In the genomic region with DNA sequence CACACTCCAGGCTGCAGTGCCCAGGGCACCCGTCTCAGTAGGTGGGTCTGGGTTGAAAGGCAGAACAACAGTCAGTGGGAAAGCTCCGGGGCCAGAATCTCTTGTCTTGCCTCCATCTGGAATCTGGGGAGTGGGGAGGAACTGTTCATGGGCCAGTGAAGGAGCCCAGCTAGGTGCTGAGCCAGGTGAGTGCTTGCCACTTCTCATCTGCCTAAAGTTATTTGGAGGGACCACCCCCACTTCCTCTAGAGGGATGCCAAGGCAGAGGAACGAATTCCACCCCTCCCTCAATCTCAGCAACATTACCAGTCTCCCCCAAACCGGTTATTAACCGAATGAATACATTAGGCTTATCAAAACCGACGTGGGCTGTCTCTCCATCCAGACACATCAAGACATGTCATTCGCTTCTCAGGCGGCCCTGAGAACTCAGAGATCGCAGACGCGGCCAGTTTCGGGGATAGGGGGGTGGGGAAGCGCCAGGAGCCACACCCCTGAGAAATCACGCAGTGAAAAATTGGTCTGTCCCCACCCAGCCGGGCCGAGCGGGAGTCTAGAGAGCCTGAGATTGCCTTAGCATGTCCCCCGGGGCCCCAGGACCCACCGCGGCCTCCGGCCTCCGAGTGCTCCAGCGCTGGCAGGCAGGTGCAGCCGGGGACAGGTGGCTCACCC, we compare ENCODE assay signal across 9 mouse cellular contexts. TPM values are rescaled to one million over a fixed set of nuclear protein-coding genes. Genes with fewer than 3 reads are reported as not detected.
DNase-seq lines count a peak whose midpoint lies in the region; ATAC-seq lines count a peak whose summit lies in the region.
"Had no signal": no experiment of that assay in that cellular context is flagged by ENCODE, and none has a peak within 500 bp of the region (broad histone marks: within the 10 kb centered on the region; RNA-seq: fewer than 3 reads in every experiment).

No protein-coding gene starts in this region.

- peaks cover 44% of the 10 kb centered on the region for H3K27me3 ChIP-seq in kidney, embryonic 14.5 days (ENCODE audit: control insufficient read depth, insufficient read depth, low read length)
- peaks cover 55% of the 10 kb centered on the region for H3K27me3 ChIP-seq in heart, embryonic 14.5 days (ENCODE audit: control insufficient read depth, insufficient read depth, low read length)
- peaks cover 23% of the 10 kb centered on the region for H3K27me3 ChIP-seq in lung, embryonic 16.5 days (ENCODE audit: control insufficient read depth, insufficient read depth, low read depth, low read length)

- ATAC-seq in kidney, embryonic 14.5 days (ENCODE audit: low FRiP score, low TSS enrichment) = no peak
- ATAC-seq in heart, embryonic 14.5 days (ENCODE audit: insufficient number of reproducible peaks, insufficient read depth, low FRiP score, low read depth) = no peak
- no peak for ATAC-seq in lung, embryonic 16.5 days (ENCODE audit: low read depth)

- WGBS in kidney, embryonic 14.5 days = under 1% methylated on average over 25 of the region's 25 CpGs
- WGBS in heart, embryonic 14.5 days = 8% methylated on average over 25 of the region's 25 CpGs
- WGBS in lung, embryonic 16.5 days = 2% methylated on average over 25 of the region's 25 CpGs

- H3K36me3 ChIP-seq in kidney, embryonic 14.5 days (ENCODE audit: control insufficient read depth, insufficient read depth, low read length) = no peaks in the 10 kb centered on the region
- no peaks in the 10 kb centered on the region for H3K36me3 ChIP-seq in heart, embryonic 14.5 days (ENCODE audit: control insufficient read depth, insufficient read depth, low read length)
- no peaks in the 10 kb centered on the region for H3K36me3 ChIP-seq in lung, embryonic 16.5 days (ENCODE audit: control insufficient read depth, insufficient read depth, low read length)

- intact Hi-C loops in left cerebral cortex, postnatal 14 days (cut with DNase I) = no loop called here

- peak overlapping the region; percentile 50 for H3K4me3 ChIP-seq in kidney, embryonic 14.5 days (ENCODE audit: low read length)
- H3K4me3 ChIP-seq in heart, embryonic 14.5 days (ENCODE audit: control insufficient read depth in 1 of 2, insufficient read depth in 1 of 2, low read depth in 1 of 2, low read length in 2 of 2) = peak overlapping the region; percentile 36 to 41; a peak in 3 of 4 replicates
- H3K4me3 ChIP-seq in lung, embryonic 16.5 days (ENCODE audit: low read length) = peak overlapping the region; percentile 55

- DNase-seq in kidney, adult 18-20 months = no peak
- DNase-seq in ZHBTc4 (ENCODE audit: low read depth, low spot score) = peak; percentile 21
- DNase-seq in layer of hippocampus, postnatal 10 days (ENCODE audit: low spot score in 2 of 2) = no peak
- no peak for DNase-seq in frontal cortex, postnatal 36 days (ENCODE audit: low spot score in 2 of 2)
- DNase-seq in left cerebral cortex, postnatal 14 days (ENCODE audit: low spot score in 2 of 2) = no peak

- H3K9ac ChIP-seq in kidney, embryonic 14.5 days (ENCODE audit: low read depth, low read length) = peak overlapping the region; percentile 40; the same call in 1 of the 2 replicates
- no peak overlapping the region for H3K9ac ChIP-seq in heart, embryonic 14.5 days (ENCODE audit: low read length)
- peak overlapping the region; percentile 65 for H3K9ac ChIP-seq in lung, embryonic 16.5 days (ENCODE audit: low read length)

- H3K27ac ChIP-seq in kidney, embryonic 14.5 days (ENCODE audit: low read depth, low read length) = no peak overlapping the region
- H3K27ac ChIP-seq in heart, embryonic 14.5 days (replicated peaks in 1 of 2; ENCODE audit: control insufficient read depth in 1 of 2, insufficient read depth in 1 of 2, low read depth in 2 of 2, low read length in 2 of 2) = no peak overlapping the region
- peak overlapping the region; percentile 34; the same call in 1 of the 2 replicates for H3K27ac ChIP-seq in lung, embryonic 16.5 days (ENCODE audit: low read length)
- H3K27ac ChIP-seq: macrophage had no signal

- no peaks in the 10 kb centered on the region for H3K9me3 ChIP-seq in kidney, embryonic 14.5 days (ENCODE audit: control insufficient read depth, low read length)
- H3K9me3 ChIP-seq in heart, embryonic 14.5 days (ENCODE audit: control insufficient read depth, low read length) = no peaks in the 10 kb centered on the region
- no peaks in the 10 kb centered on the region for H3K9me3 ChIP-seq in lung, embryonic 16.5 days (ENCODE audit: control insufficient read depth, low read length)

- peak overlapping the region; percentile 63 for H3K4me2 ChIP-seq in kidney, embryonic 14.5 days (replicated peaks; ENCODE audit: low read depth, low read length)
- peak overlapping the region; percentile 63 for H3K4me2 ChIP-seq in heart, embryonic 14.5 days (ENCODE audit: low read length)
- peak overlapping the region; percentile 56 for H3K4me2 ChIP-seq in lung, embryonic 16.5 days (ENCODE audit: low read depth, low read length)

- no peaks in the 10 kb centered on the region for H3K4me1 ChIP-seq in kidney, embryonic 14.5 days (ENCODE audit: control insufficient read depth, insufficient read depth, low read length)
- H3K4me1 ChIP-seq in heart, embryonic 14.5 days (ENCODE audit: control insufficient read depth in 2 of 2, insufficient read depth in 2 of 2, low read length in 2 of 2) = peaks cover 26 to 47% of the 10 kb centered on the region in 2 experiments
- peaks cover 34% of the 10 kb centered on the region for H3K4me1 ChIP-seq in lung, embryonic 16.5 days (replicated peaks; ENCODE audit: control insufficient read depth, insufficient read depth, low read length)

RNA-seq across cellular contexts. Expression of gene Ppl, which starts 0.8 kb away (rescaled TPM):
- polyA plus RNA-seq in kidney, embryonic 14.5 days (2014; fragmentation: Nextera tagmentation; extraction: Ambion mirVana) = 1.4 and 2.6 TPM in 2 replicates
- polyA plus RNA-seq in heart, embryonic 14.5 days (2014; fragmentation: Nextera tagmentation; extraction: Ambion mirVana) = 1.3 and 1.6 TPM in 2 replicates
- 8.7 and 9.3 TPM in 2 replicates for polyA plus RNA-seq in lung, embryonic 16.5 days (2015; fragmentation: Nextera tagmentation; extraction: Ambion mirVana)
- under 1 TPM; 0.51 to 0.91 TPM for total RNA-seq in layer of hippocampus, postnatal 10 days (2021)
- total RNA-seq in left cerebral cortex, postnatal 14 days (2021) = under 1 TPM; 0.04 to 0.53 TPM
- polyA plus RNA-seq: macrophage had no signal

RNA-seq across cellular contexts. Expression of gene Sec14l5, which starts 15.5 kb away (rescaled TPM):
- polyA plus RNA-seq in kidney, embryonic 14.5 days (2014; fragmentation: Nextera tagmentation; extraction: Ambion mirVana) = not detected in 2 replicates
- 0.03 TPM in 1 of 2 replicates, not detected in the other for polyA plus RNA-seq in heart, embryonic 14.5 days (2014; fragmentation: Nextera tagmentation; extraction: Ambion mirVana)
- 0.65 and 0.78 TPM in 2 replicates for polyA plus RNA-seq in lung, embryonic 16.5 days (2015; fragmentation: Nextera tagmentation; extraction: Ambion mirVana)
- total RNA-seq in layer of hippocampus, postnatal 10 days (2021) = under 1 TPM; 0.29 to 0.89 TPM
- 1 to 10 TPM; 1.2 to 1.5 TPM for total RNA-seq in left cerebral cortex, postnatal 14 days (2021)
- polyA plus RNA-seq: macrophage had no signal
